Mouse (Mus musculus) embryonic fibroblast, embryonic 13.5 days (primary cell): ENCODE measurements around the gene Pecam1.

Experiments
- CTCF ChIP-seq: IDR thresholded peaks from 2 replicates; pipeline ENCODE4 v1.5.1; 2011; ENCODE audit warnings: mild to moderate bottlenecking, control low read depth, low read length, moderate library complexity, borderline replicate concordance; ENCODE audit not compliant: insufficient read depth
- POLR2A ChIP-seq: IDR thresholded peaks from 2 replicates; pipeline ENCODE4 v1.6.1; 2011; ENCODE audit warnings: low read depth, mild to moderate bottlenecking, control low read depth, low read length, moderate library complexity

GRCm38 (mm10) chr11:106778132-106778531 is 27.7 kb upstream of the Pecam1 start:
- TF ChIP-seq CTCF (no peak), POLR2A (no peak)
